Mouse (Mus musculus): ENCODE data around the gene Id3.
A peak's percentile ranks its signal among the peaks of the same experiment; 100 is the strongest.

Id3 gene

DNA sequence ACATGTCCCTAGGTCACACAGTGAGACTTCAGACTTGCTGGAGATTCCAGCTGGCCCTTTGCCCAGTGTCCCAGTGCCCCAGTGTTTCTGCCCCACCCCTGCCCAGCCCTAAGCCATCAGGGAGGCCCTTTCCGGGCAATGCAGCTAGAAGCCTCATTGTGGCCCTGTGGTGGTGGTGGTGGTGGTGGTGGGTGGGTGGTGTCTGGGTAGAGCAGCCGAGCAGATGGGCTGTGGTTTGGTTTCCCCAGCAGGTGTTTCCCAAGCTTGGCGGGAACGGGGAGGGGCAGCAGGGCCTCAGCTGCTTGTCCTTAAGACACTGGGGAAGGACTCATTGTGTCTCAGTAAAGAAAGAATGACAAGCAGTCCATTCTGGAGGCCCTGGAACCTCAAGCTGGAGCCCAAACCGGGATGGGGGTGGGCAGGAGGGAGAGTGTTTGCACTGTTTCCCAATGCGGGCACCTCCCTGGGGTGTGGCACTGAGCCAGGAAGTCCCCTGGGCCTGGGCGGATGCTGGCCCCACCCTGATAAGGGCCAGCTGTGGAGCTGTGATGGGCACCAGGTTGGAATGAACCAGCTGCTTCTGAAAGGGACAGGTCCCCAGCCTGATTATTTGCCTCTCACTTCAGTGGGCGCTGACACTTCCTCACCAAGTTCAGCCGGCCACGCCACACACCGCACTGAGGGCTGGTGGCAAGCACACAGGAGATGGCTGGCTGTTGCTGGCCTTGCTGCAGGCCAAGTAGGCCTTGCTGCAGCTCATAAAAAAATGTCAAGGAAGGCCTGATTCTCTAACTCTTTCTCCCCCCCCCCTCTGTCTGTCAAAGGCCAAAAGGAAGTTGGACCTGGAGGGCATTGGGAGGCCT lies 34.5 kb downstream of the Id3 start:
- DNase-seq (ENCODE audit: low spot score in 2 of 2), result peak in 1 of 2 experiments; percentile 29

DNA sequence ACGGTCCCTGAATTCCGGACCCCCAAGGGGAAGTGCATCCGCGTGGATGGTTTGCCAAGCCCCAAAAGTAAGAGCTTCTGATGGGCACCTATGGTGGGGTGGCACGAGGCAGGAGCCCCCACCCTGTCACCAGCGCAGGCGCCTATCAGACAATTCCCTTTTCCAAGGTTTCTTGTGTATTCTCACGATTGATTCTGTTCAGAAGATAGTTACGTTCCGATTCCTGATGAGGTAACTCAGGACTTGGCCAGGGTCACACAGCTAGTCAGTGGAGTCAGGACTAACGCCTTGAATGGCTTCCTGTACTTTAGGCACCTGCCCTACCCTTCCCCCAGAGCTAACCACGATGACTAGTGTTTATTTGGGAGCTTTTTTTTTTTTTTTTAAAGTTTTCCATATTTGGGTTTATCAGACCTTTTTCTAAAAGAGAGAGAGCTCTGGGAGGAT lies 35.2 kb downstream of the Id3 start:
- DNase-seq (ENCODE audit: low spot score in 2 of 2), result no peak

DNA sequence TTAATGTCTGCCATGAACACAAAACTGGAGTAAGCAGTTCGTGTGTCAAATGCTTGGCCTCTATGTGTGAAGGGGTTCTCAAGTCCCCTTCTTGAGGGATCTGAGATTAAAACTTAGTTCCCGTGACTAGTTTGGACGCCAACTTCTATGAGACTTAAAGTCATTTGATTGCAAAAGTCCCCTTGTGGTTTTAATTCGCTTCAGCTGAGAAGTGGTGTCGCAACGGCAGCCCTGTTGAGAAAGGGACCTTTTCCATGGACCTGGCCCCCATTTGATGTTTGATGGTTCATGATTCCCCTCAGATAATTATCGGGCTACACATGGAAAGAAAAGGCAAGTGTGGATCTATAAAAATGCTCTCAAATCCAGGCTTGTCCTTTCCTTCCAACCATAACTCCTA lies 36.2 kb downstream of the Id3 start:
- DNase-seq (ENCODE audit: low spot score in 2 of 2), result no peak

DNA sequence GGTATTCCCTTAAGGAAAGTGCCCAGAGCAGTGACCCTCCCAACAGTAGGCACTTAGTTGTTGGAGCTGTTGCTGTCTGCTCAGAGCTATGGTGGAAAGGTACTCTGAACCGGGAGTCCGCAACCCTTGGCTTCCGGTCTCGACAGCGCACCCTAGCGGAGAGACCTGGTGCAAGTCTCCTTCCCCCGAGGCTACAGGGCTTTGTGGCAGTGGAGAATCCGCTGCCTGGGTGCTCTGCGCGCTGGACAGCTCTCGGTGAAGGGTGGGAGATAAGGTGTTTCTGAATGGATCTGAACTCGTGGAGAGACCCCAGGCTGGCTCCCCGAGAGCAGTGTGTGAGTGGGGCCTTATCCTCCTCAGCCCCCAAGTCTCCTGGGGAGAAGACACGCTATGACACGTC lies 36.7 kb downstream of the Id3 start:
- DNase-seq (ENCODE audit: low spot score in 2 of 2), result peak; percentile 60 to 75

DNA sequence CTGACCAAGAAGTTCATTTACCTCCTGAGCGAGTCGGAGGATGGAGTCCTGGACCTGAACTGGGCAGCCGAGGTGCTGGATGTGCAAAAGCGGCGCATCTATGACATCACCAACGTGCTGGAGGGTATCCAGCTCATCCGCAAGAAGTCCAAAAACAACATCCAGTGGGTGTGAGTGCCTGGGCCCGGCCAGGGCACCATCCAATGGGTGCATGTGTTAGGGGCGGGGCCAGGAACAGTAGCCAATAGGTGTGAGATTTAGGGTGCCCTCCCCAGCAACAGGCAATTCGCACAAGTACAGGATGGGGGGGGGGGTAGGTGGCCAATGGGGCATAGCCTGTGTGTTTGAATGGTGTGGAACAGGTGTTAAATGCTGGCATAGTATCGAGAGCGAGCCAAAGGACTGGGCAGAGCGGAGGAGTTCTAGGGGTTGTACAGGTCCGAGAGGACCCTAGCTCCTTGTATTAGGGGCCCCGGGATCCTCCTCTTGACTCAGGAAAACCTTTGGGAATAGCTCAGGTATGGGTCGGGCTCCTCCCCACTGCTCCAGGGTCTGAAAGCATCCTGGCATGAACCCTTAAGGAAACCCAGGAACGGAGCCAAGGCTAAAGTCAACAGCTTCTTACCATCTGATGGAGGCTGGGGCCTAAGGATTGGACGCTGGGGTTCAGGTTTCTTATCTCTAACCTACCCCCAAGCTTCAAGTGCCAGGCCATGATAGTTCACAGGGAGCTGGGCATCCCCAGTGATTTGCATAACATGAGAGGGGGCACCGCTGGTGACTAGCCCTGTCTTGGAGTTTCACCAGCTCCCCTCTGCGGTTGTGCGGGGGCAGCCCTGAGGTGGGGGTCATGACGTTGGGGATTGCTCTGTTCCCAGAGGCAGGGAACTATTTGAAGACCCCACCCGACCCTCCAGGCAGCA lies 37.4 kb downstream of the Id3 start:
- DNase-seq (ENCODE audit: low spot score in 2 of 2), result peak in 1 of 2 experiments; percentile 66

DNA sequence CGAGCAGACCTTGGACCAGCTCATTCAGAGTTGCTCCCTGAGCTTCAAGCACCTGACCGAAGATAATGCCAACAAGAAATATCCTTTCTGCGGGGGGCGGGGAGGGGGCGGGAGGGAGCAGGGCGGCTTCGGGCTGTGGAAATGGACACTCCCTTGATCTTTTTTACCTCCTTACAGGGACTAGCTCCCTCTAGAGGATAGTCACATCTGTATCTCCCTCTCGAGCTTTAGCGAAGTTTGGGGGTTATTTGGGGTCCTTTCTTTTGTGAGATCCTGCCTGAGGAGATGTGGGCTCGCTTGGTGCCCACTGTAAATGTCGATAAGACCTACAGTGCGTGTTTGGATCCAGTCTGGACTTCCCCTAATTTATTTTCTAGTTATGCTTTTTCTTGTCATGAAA lies 38.1 kb downstream of the Id3 start:
- DNase-seq (ENCODE audit: low spot score in 2 of 2), result no peak

DNA sequence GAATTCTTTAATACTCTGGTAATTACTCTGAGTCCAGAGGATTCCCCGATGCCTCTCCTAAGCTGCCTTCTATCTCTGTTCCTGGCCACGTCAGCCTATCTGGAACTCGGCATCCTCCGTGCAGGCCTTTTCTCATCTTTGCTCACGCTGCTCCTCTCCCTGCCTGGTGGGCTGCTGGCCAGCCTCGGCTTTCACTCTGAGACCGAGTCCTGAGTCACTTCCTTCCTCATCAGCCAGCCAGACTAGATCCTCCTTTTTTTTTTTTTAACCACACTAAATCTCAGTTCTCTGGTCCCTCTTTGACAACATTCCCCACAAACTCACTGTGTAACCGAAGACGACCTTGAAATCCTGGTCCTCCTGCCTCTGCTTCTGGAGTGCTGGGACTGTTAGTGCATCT lies 42.1 kb downstream of the Id3 start:
- DNase-seq (ENCODE audit: low spot score in 2 of 2), result peak in 1 of 2 experiments; percentile 62

DNA sequence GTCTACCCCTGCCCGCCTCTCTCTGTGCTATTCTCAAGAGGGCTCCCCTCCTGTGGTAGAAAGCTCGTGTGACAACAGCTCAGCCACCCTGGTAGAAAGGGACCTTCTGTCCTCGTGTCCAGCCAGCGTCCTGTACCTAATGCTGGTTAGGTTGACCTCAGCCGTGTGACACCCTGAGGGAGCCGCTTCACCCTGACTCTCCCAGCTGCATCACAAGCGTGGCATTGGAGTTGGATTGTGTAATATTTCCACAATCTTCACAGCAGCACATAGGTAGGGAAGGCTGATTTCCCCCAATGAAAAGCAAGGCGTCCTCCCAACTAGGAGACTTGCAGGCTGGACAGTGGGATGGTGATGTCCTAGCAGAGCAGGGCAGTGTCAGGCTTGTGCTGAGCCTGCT lies 43.0 kb downstream of the Id3 start:
- DNase-seq (ENCODE audit: low spot score in 2 of 2), result no peak

DNA sequence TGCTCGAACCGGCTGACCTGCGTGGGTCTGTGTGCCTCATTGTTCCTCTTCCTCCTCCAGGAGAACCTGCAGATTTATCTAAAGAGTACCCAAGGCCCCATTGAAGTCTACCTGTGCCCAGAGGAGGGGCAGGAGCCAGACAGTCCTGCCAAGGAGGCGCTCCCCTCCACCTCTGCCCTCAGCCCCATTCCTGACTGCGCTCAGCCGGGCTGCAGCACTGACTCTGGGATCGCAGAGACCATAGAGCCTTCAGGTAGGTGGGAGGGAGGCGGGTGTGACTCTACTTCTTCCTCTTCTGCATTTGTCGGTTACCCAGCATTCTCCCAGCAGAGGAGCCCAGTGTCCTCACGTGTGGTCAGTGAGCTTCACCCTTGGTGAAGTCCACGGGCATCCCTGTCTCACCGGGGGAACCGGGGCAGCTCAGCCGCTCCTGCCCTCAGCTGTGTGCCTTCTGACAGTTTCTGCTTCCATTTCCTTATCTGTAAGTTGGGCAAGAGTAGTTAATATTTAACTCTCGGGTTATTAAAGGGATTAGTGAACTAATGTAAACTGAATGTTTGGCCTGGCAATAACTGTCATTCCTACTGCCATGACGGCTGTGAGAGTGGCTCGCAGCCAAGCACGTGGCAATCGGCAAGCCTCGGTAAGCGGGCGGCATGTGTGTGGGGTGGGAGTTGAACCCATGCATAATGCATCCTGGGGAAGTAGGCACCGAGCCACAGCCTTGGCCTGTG lies 43.6 kb downstream of the Id3 start:
- DNase-seq (ENCODE audit: low spot score in 2 of 2), result peak in 1 of 2 experiments; percentile 37

DNA sequence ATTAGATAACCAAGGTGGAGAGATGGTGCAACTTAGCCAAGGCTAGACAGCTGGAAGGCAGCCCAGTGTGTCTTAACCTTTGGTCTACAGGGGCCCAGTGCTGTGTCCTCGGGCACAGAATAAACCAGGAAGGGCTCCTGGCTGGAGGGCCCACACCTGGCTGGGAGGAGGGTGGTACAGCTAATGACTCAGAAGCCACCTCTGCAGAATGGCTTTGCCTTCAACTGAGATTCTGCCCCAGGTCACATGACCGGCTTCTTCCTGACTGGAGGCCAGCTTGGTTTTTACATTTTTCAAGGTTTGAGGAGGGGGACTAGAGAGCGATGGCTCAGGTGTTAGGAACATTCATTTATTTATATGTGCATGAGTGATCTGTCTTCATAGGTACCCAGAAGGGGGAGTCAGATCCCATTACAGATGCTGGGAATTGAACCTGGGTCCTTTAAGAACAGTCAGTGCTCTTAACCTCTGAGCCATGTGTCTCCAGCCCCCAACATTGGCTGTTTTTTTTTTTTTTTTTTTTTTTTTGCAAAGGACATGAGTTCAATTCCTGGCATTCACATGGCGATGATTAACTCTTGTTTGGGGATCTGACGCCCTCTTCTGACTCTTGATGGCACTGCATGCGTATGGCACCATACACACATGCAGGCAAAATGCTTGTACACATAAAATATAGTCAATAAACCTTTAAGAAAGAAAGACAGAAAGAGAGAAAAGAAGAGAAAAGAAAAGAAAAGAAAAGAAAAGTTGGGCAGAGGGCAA lies 45.9 kb downstream of the Id3 start:
- no peak for DNase-seq (ENCODE audit: low spot score in 2 of 2)

DNA sequence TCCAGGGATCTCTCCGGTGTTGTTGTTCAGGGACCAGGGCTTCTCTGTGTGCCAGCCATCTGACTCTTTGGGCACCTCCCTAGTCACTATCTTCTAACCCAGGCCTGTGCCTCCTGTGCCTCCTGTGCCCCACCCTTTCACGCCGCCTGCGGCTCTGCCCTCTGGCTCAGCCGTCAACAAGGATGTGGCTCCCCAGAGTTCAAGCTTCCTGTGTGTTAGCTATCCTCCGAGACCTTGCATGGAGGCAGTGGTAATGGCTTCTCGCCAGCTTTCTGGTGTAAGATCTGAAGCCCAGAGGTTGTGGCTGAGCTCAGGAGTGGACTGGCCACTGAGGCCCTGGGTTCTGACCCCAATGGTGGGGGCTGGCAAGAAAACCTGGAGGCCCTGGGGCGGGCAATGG lies 46.6 kb downstream of the Id3 start:
- no peak for DNase-seq (ENCODE audit: low spot score in 2 of 2)

DNA sequence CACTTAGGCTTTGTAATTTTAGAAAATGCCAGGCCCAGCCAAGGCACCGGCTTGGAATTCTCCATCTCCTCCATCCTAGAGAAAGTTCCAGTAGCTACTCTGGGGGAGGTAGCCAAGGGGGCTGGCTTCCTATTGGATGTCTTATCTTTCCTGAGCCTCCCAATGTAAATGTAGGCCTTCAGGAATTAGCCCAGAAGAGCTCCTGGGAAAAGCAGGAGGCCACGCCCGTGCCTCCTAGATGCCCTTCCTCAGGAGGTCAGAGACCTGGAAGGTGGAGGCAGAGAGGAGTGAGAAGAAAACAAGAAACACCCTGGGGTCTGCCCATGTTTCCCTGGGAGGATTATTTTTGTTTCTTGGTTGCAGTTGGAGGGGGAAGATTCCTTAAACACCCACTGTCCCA lies 50.3 kb downstream of the Id3 start:
- no peak for DNase-seq (ENCODE audit: low spot score in 2 of 2)

DNA sequence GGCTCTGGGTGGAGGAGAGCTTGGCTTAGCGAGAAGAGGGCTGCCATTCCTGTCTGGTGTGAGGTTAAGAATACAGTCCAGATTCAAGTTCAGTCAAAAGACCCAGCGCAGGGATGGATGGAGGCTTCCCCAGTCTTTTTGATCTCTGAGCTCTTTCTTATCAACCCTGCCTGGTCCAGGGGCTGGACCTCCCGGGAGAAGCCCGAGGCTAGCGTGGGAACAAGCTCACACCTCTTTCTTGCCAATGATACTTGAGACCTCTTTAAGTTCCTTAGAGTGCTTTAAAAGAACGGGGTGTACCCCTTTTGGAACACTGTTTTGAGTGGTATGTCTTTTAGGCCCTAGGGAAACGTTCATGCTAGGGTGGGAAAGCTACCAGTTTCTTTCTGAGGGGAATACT lies 51.7 kb downstream of the Id3 start:
- DNase-seq (ENCODE audit: low spot score in 2 of 2), result no peak

Measured in urinary bladder, adult 18-20 months (tissue).